In genomic region chr3:10685501-10685951, GRCm38 (mm10) we compare ENCODE assay signal across 12 mouse cellular contexts.
DNase-seq lines count a peak whose midpoint lies in the region; ATAC-seq and TF ChIP-seq lines count a peak whose summit lies in the region.
"Had no signal": no experiment of that assay in that cellular context is flagged by ENCODE, and none has a peak within 500 bp of the region (broad histone marks: within the 10 kb centered on the region; RNA-seq: fewer than 3 reads in every experiment).

No protein-coding gene starts in this region.

- ATAC-seq in forebrain, embryonic 13.5 days: peak; percentile 74
- ATAC-seq in midbrain, embryonic 12.5 days (ENCODE audit: low FRiP score, low read depth): 0 out of 2 replicates have a peak, but pooled peaks have one; percentile 41
- ATAC-seq in lung, postnatal 0 days: no peak
- ATAC-seq: intestine, embryonic 15.5 days had no signal

- H3K4me1 ChIP-seq in forebrain, embryonic 13.5 days: peaks cover 10% of the 10 kb centered on the region; the same call in 1 of the 2 replicates
- peaks cover 8% of the 10 kb centered on the region for H3K4me1 ChIP-seq in midbrain, embryonic 12.5 days
- no peaks in the 10 kb centered on the region for H3K4me1 ChIP-seq in lung, postnatal 0 days (ENCODE audit: insufficient read depth, low read depth, low read length)
- H3K4me1 ChIP-seq: intestine, embryonic 15.5 days; lung, embryonic 15.5 days; neural tube, embryonic 12.5 days had no signal

- DNase-seq in layer of hippocampus, adult 11-12 months (ENCODE audit: low spot score): peak; percentile 32
- DNase-seq in layer of hippocampus, postnatal 10 days (ENCODE audit: low spot score in 2 of 2): no peak
- DNase-seq in brain, embryonic 14.5 days (ENCODE audit: low read depth): peak; percentile 88
- no peak for DNase-seq in T-cell, adult 2 months (ENCODE audit: low spot score)
- DNase-seq in lung, postnatal 0 days (ENCODE audit: low spot score): no peak
- DNase-seq in heart, postnatal 10 days: no peak
- DNase-seq: heart, adult 2 months had no signal

- no peak for TF ChIP-seq POLR2A in brain, embryonic 14.5 days (IDR thresholded peaks at IDR 0.05; ENCODE audit: borderline replicate concordance, extremely low read depth, insufficient read depth, insufficient read length, poor library complexity, severe bottlenecking)

- H3K9ac ChIP-seq in forebrain, embryonic 13.5 days: no peak overlapping the region
- no peak overlapping the region for H3K9ac ChIP-seq in midbrain, embryonic 12.5 days (replicated peaks)
- no peak overlapping the region for H3K9ac ChIP-seq in lung, postnatal 0 days (replicated peaks; ENCODE audit: low read depth)
- H3K9ac ChIP-seq: intestine, embryonic 15.5 days; lung, embryonic 15.5 days; neural tube, embryonic 12.5 days had no signal

- no peak overlapping the region for H3K4me2 ChIP-seq in forebrain, embryonic 13.5 days
- no peak overlapping the region for H3K4me2 ChIP-seq in midbrain, embryonic 12.5 days (replicated peaks)
- H3K4me2 ChIP-seq in lung, postnatal 0 days (replicated peaks; ENCODE audit: low read depth, low read length): no peak overlapping the region
- H3K4me2 ChIP-seq: intestine, embryonic 15.5 days; lung, embryonic 15.5 days; neural tube, embryonic 12.5 days had no signal

- H3K27me3 ChIP-seq in forebrain, embryonic 13.5 days: no peaks in the 10 kb centered on the region
- H3K27me3 ChIP-seq in midbrain, embryonic 12.5 days: no peaks in the 10 kb centered on the region
- no peaks in the 10 kb centered on the region for H3K27me3 ChIP-seq in lung, postnatal 0 days (replicated peaks; ENCODE audit: insufficient read depth, low read length)
- H3K27me3 ChIP-seq: intestine, embryonic 15.5 days; lung, embryonic 15.5 days; neural tube, embryonic 12.5 days had no signal

- TF ChIP-seq EP300 in lung, postnatal 0 days (IDR thresholded peaks at IDR 0.05): no peak

- H3K9me3 ChIP-seq in forebrain, embryonic 13.5 days (replicated peaks): no peaks in the 10 kb centered on the region
- H3K9me3 ChIP-seq in midbrain, embryonic 12.5 days: no peaks in the 10 kb centered on the region
- H3K9me3 ChIP-seq in lung, postnatal 0 days (ENCODE audit: low read length): no peaks in the 10 kb centered on the region
- H3K9me3 ChIP-seq: intestine, embryonic 15.5 days; lung, embryonic 15.5 days; neural tube, embryonic 12.5 days had no signal

- H3K27ac ChIP-seq in forebrain, embryonic 13.5 days: no peak overlapping the region
- no peak overlapping the region for H3K27ac ChIP-seq in midbrain, embryonic 12.5 days (replicated peaks)
- no peak overlapping the region for H3K27ac ChIP-seq in lung, postnatal 0 days (ENCODE audit: low read length)
- H3K27ac ChIP-seq: heart, adult 2 months; intestine, embryonic 15.5 days; lung, embryonic 15.5 days; neural tube, embryonic 12.5 days had no signal

- H3K36me3 ChIP-seq in forebrain, embryonic 13.5 days (ENCODE audit: poor library complexity, severe bottlenecking): no peaks in the 10 kb centered on the region
- H3K36me3 ChIP-seq in midbrain, embryonic 12.5 days: no peaks in the 10 kb centered on the region
- H3K36me3 ChIP-seq in lung, postnatal 0 days (ENCODE audit: insufficient read depth, low read length): no peaks in the 10 kb centered on the region
- H3K36me3 ChIP-seq: intestine, embryonic 15.5 days; lung, embryonic 15.5 days; neural tube, embryonic 12.5 days had no signal

- no peak for TF ChIP-seq CTCF in brain, embryonic 14.5 days (IDR thresholded peaks at IDR 0.05; ENCODE audit: borderline replicate concordance, extremely low read depth, insufficient read depth, insufficient read length)
- no peak for TF ChIP-seq CTCF in lung, postnatal 0 days (IDR thresholded peaks at IDR 0.05)

- WGBS in forebrain, embryonic 13.5 days: 40% methylated on average over 4 of the region's 4 CpGs
- WGBS in midbrain, embryonic 12.5 days: 53% methylated on average over 4 of the region's 4 CpGs
- WGBS in lung, postnatal 0 days: 34% methylated on average over 4 of the region's 4 CpGs

- intact Hi-C loops in heart, postnatal 10 days (cut with DNase I): no loop called here

- H3K4me3 ChIP-seq in forebrain, embryonic 13.5 days: no peak overlapping the region
- no peak overlapping the region for H3K4me3 ChIP-seq in midbrain, embryonic 12.5 days
- H3K4me3 ChIP-seq in lung, postnatal 0 days (ENCODE audit: low read depth, low read length): no peak overlapping the region
- H3K4me3 ChIP-seq: heart, adult 2 months; intestine, embryonic 15.5 days; lung, embryonic 15.5 days; neural tube, embryonic 12.5 days had no signal

Comparison
In these comparisons a context has a peak if more than half of its experiments do, and no peak if none do; other contexts are left out.
1. DNase-seq: peak in layer of hippocampus, adult 11-12 months (single experiment) and brain, embryonic 14.5 days (single experiment); none in layer of hippocampus, postnatal 10 days (0 of 2), T-cell, adult 2 months (single experiment), lung, postnatal 0 days (single experiment) and heart, postnatal 10 days (0 of 2).